Mouse (Mus musculus) stomach, postnatal 0 days (tissue): ENCODE results near the gene Rasgef1b.

Experiments used
- CTCF ChIP-seq: IDR thresholded peaks from 2 replicates; pipeline ENCODE4 v1.5.1; 2016; ENCODE audit warnings: antibody characterized with exemption, low read depth, mild to moderate bottlenecking, moderate library complexity
- EP300 ChIP-seq: optimal IDR thresholded peaks from 2 replicates; pipeline ENCODE3; 2016; ENCODE audit warnings: antibody characterized with exemption

DNA sequence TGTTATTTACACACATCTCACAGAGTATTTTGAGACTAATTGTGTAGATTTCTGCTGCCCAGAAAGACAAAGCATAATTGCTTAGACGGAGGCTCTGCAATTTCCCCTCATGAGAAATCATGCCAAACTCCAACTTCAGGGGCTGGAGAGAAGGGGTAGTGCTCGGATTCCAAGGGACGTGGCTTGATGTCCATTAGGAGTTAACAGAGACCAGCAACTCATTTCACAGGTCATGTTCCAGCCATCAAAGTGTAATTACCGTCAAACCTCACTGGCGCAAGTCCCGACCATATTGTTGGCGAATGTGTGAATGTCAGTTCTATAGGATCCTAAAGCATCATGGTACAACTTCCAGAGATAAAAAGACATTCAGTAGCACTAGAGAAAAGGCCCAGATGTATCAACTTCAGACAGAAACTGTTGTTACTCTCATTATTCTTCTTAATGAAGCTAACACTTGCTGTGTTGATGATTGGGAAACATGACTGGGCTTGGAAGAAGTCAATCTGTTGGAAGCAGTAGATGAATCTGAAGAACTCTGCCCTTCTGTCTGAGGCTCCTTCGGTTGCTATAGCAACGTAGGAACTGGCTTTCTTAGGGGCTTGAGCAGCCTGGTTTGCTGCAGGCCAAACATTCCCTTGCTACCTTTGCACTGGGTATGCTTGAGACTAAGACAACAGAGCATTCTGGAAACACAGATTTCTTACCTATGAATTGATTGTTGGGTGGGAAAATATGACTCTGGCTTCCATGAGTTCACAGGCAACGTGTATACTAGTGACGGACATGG lies 350.2 kb downstream of the Rasgef1b start:
- TF ChIP-seq CTCF (no peak), EP300 (no peak)
